Mouse (Mus musculus): ENCODE data around the gene 1700029H14Rik.
A peak's percentile ranks its signal among the peaks of the same experiment; 100 is the strongest.

The 1700029H14Rik gene

GRCm38 (mm10) chr8:13541526-13541925 is 20.7 kb downstream of the 1700029H14Rik start:
- no peak for DNase-seq (ENCODE audit: low spot score)

GRCm38 (mm10) chr8:13540122-13540521 is 22.1 kb downstream of the 1700029H14Rik start:
- peak; percentile 58 for DNase-seq (ENCODE audit: low spot score)

- peak; percentile 94 for DNase-seq (ENCODE audit: low spot score)
Observed at GRCm38 (mm10) chr8:13538821-13539220, 23.4 kb downstream of the 1700029H14Rik start.

GRCm38 (mm10) chr8:13537102-13537501 is 25.2 kb downstream of the 1700029H14Rik start:
- no peak for DNase-seq (ENCODE audit: low spot score)

- no peak for DNase-seq (ENCODE audit: low spot score)
Observed at GRCm38 (mm10) chr8:13533123-13533522, 29.1 kb downstream of the 1700029H14Rik start.

GRCm38 (mm10) chr8:13531602-13532171 is 30.6 kb downstream of the 1700029H14Rik start:
- DNase-seq (ENCODE audit: low spot score): no peak

GRCm38 (mm10) chr8:13530941-13531340 is 31.3 kb downstream of the 1700029H14Rik start:
- DNase-seq (ENCODE audit: low spot score): peak; percentile 93

GRCm38 (mm10) chr8:13530401-13530800 is 31.9 kb downstream of the 1700029H14Rik start:
- no peak for DNase-seq (ENCODE audit: low spot score)

- peak; percentile 89 for DNase-seq (ENCODE audit: low spot score)
Observed at GRCm38 (mm10) chr8:13529891-13530316, 32.4 kb downstream of the 1700029H14Rik start.

- DNase-seq (ENCODE audit: low spot score): no peak
Observed at GRCm38 (mm10) chr8:13529011-13529840, 33.0 kb downstream of the 1700029H14Rik start.

GRCm38 (mm10) chr8:13521392-13521791 is 40.9 kb downstream of the 1700029H14Rik start:
- DNase-seq (ENCODE audit: low spot score): no peak

GRCm38 (mm10) chr8:13520349-13520748 is 41.9 kb downstream of the 1700029H14Rik start:
- no peak for DNase-seq (ENCODE audit: low spot score)

- DNase-seq (ENCODE audit: low spot score): no peak
Observed at GRCm38 (mm10) chr8:13519503-13519902, 42.8 kb downstream of the 1700029H14Rik start.

- DNase-seq (ENCODE audit: low spot score): no peak
Observed at GRCm38 (mm10) chr8:13517284-13517781, 44.9 kb downstream of the 1700029H14Rik start.

GRCm38 (mm10) chr8:13516728-13517127 is 45.5 kb downstream of the 1700029H14Rik start:
- no peak for DNase-seq (ENCODE audit: low spot score)

GRCm38 (mm10) chr8:13516011-13516442 is 46.2 kb downstream of the 1700029H14Rik start:
- peak; percentile 70 for DNase-seq (ENCODE audit: low spot score)

- DNase-seq (ENCODE audit: low spot score): no peak
Observed at GRCm38 (mm10) chr8:13513556-13514370, 48.5 kb downstream of the 1700029H14Rik start.

GRCm38 (mm10) chr8:13512677-13513076 is 49.6 kb downstream of the 1700029H14Rik start:
- no peak for DNase-seq (ENCODE audit: low spot score)

GRCm38 (mm10) chr8:13512016-13512415 is 50.2 kb downstream of the 1700029H14Rik start:
- no peak for DNase-seq (ENCODE audit: low spot score)

- no peak for DNase-seq (ENCODE audit: low spot score)
Observed at GRCm38 (mm10) chr8:13507284-13507937, 54.9 kb downstream of the 1700029H14Rik start.

GRCm38 (mm10) chr8:13506849-13507248 is 55.4 kb downstream of the 1700029H14Rik start:
- peak; percentile 85 for DNase-seq (ENCODE audit: low spot score)

All from lung, postnatal 25 days (tissue).